Mouse (Mus musculus) neural tube, embryonic 10.5 days (tissue): ENCODE measurements around the gene Fgg.
A peak's percentile ranks its signal among the peaks of the same experiment; 100 is the strongest.

Experiments used
- DNase-seq: peaks from one replicate; pipeline ENCODE4 v3.0.0-alpha.2; 2017; ENCODE audit warnings: low spot score; ENCODE audit errors: extremely low spot score

Gene Fgg

DNA sequence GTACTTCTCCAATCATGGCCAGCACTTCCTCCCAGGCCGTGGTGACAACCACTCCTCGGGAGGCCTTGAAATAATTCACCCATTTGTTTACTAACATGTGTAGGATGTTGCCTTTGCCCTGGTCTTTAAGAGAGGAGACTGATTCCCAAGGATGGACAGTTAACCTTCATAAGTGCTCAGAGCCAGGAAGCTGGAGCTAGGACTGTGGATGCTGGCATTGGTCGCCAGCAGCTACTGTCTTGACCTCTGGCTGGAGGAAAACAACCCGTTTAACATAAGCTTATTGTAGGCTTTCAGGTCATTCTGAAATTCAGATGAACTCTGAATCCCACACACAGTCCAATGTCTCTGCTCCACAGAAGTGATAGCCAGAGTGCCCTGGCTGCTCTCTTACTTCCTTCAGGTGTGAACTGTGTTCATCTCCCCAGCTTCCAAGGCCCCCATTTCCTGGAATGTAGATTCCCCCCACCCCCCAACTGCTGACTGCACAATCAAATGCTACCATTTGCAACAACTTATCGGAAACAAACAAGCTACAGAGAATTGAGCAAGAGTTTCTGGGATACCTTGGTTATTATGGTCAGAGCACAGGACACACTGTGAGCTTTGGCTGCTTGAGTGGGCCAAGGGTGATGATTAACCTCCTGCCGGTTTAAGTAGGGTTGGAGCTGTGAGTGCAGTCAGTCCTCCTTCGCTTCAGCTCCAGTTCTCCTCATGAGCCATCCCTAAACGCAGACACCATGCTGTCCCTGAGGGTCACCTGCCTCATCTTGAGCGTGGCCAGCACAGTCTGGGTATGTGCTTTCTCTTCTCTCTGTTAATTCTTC lies 18.2 kb downstream of the Fgg start, which contains the start of gene Fga:
TSS of gene Fga (plus strand) at position 602 of the 827 bp plus-strand sequence.
- DNase-seq, result no peak

DNA sequence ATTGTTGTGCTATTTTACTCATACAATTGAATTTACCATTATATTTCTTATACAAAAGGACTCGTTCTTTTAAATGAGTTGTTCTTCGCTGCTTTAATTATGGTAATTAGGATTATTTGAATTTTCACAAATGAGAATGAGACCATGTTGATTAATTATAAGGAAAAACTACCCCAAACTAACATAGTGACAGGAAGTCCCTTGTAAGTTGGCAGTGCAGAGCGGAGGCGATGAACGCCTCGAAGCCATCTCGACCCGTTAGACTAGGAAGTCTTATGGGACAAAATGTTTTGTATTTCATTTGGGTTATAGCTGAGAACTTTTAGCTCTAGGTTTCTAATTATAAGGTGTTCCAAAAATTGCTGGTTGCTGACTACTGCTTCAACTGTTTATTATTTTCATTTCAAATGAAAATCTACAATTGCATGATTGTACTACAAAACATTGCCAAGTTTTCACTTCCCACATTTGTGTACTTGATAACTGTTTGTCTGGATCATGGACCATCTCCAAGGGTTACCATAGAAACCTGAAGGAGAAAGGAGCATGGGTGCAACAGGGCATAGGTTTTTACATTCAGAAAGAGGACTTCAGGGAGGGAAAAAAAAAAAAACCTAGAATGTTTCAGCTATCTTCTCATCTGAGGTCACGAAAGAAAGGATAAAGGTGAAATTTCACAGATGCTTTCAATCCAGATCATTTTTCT lies 20.2 kb downstream of the Fgg start:
- DNase-seq, result no peak

- DNase-seq, result no peak
These were observed 22.8 kb downstream of the Fgg start for GRCm38 (mm10) chr3:83030331-83030730.

- no peak for DNase-seq
These were observed 25.3 kb downstream of the Fgg start for GRCm38 (mm10) chr3:83032746-83033308.

GRCm38 (mm10) chr3:83033801-83034200 lies 26.3 kb downstream of the Fgg start:
- DNase-seq, result no peak

- no peak for DNase-seq
These were observed 31.3 kb downstream of the Fgg start for GRCm38 (mm10) chr3:83038865-83039264.

DNA sequence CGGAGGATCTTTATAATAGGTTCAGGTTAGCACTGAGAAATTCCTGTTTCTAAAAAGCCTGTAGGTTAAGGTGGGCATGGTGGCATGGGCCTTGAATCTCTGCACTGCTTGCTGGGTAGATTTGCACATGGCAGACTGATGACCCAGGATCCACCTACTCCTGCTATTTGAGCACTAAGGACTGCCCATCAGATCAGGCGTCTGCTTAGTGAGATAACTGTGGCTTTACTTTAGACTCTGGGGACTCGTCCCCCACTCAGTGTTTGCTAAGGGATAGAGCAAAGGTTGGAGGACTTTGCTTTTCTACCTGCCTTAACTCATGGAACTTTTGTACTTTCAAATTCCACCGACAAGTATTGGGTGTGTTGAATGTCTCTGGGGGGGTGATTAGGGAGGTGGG lies 32.1 kb downstream of the Fgg start:
- no peak for DNase-seq

DNA sequence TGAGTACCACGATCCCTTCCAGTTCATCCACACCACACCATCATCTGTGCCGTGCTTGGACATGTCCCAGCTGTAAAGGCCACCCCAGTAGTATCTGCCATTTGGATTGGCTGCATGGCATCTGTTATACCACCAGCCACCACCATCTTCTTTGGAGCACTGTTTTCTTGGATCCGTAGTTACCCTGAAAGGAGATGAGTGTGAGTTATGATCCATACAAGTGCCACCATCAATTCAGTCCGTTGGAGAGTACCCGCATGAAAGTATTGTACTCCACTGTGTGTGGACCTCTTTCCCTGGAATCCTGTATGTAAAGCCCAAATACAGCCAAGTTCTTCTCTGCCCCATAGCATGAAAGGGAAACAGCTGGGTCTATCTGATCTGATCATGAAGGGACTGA lies 34.9 kb downstream of the Fgg start:
- no peak for DNase-seq

- DNase-seq, result no peak
These were observed 39.1 kb downstream of the Fgg start for GRCm38 (mm10) chr3:83046649-83047048.

DNA sequence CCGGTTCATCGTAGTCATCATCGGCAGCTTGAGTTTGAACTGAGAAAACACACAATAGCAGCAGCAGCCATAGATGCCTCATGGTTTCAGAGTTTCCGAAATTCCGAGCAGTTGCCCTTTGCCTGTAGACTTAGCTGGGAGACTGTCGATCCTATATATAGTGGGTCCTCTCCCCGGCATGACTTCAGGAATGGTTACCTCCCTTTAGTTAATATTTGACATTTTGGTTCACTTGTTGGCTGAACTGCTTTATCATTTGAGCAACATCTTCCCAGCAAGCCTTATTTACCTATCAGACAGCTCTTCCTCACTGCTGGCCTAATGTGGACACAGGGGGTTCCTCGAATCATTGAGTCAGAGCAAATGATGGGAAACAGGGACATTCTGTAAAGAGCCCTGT lies 42.2 kb downstream of the Fgg start, which contains the start of gene Fgb:
TSS of gene Fgb (minus strand) at position 184 of the 400 bp plus-strand sequence.
- no peak for DNase-seq

DNA sequence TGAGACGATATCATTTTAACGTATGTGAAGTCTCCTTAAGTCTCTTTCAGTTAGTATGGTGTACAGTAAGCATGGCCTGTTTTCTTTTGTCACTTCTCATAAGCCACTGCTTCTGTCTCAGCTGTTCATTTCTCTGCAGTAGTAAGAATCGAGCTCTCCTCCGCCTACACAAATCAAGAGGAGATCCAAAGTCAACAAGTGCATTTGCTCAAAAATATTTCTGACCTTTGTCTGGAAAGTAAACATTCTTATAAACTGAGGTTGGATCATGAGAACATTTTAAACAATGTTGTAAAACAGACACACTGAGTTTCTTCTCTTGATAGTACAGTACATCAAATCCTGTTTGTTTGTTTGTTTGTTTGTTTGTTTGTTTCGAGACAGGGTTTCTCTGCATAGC lies 43.1 kb downstream of the Fgg start:
- DNase-seq, result no peak

GRCm38 (mm10) chr3:83052102-83052501 lies 44.6 kb downstream of the Fgg start:
- no peak for DNase-seq

DNA sequence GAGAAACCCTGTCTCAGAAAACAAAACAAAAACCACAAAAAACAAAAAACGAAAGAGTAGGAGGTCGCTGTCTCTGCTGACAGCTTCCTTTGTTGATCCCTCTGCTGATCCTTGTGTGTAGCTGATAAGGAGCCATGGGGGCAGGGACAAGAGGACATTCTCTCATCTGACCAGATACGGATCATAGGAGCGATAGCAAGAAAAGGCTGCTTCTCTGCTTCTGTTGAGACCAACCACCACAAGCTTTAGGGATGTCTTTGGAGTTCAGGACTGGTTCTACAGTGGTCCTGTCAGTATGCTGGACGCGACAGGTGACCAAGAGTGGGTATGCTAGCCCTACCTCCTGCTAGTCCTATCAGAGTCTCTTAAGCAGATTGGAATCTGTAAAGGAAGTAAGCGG lies 45.6 kb downstream of the Fgg start:
- no peak for DNase-seq

DNA sequence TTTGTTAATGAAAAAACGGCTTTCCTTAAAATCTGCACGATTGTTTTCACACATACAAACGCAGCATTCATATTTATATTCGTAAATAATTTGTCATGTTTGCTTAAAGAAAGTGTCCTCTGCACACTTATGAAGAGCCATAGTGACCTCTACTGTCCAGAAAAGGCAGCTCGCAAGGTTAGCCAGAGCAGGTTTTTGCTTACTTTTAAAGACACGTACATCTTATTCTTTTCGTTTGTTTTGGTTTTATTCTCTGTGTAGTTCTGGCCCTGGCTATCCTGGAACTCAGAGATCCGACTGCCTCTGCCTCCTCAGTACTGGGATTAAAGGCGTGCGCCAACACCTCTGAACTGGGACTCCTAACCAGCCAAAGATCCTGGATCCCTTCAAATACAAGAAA lies 46.2 kb downstream of the Fgg start:
- no peak for DNase-seq

- no peak for DNase-seq
These were observed 47.2 kb downstream of the Fgg start for GRCm38 (mm10) chr3:83054759-83055158.

- peak; percentile 99 for DNase-seq
These were observed 47.9 kb downstream of the Fgg start, which contains the start of gene Plrg1 for GRCm38 (mm10) chr3:83055281-83056038. TSS of gene Plrg1 (plus strand) at chr3:83055522.

- DNase-seq, result no peak
These were observed 49.5 kb downstream of the Fgg start for GRCm38 (mm10) chr3:83057046-83057445.
